Mouse (Mus musculus) testis, adult 2 months (tissue): ENCODE measurements around the gene Slc45a2.

Experiments
- CTCF ChIP-seq: fragments of 200-500 bp; IDR thresholded peaks from 2 replicates; pipeline ENCODE4 v1.5.1; 2012; ENCODE audit warnings: low read depth, mild to moderate bottlenecking, inconsistent platforms, low read length, moderate library complexity; ENCODE audit not compliant: control insufficient read depth, insufficient read depth, insufficient replicate concordance
- POLR2A ChIP-seq: fragments of 200-500 bp; IDR thresholded peaks from 2 replicates; pipeline ENCODE4 v1.6.1; 2012; ENCODE audit warnings: low read depth, mild to moderate bottlenecking, inconsistent platforms, low read length, moderate library complexity; ENCODE audit not compliant: control insufficient read depth

- TF ChIP-seq CTCF (no peak), POLR2A (no peak)
These were observed 26.5 kb downstream of the Slc45a2 start for GRCm38 (mm10) chr15:11026801-11027561.
